Mouse (Mus musculus): ENCODE measurements around the gene Gpr55. TPM values are rescaled to one million over a fixed set of nuclear protein-coding genes. Genes with fewer than 3 reads are reported as not detected.

The Gpr55 gene
- polyA plus RNA-seq, 1 experiment from 2014 or later = 0.21 TPM

DNA sequence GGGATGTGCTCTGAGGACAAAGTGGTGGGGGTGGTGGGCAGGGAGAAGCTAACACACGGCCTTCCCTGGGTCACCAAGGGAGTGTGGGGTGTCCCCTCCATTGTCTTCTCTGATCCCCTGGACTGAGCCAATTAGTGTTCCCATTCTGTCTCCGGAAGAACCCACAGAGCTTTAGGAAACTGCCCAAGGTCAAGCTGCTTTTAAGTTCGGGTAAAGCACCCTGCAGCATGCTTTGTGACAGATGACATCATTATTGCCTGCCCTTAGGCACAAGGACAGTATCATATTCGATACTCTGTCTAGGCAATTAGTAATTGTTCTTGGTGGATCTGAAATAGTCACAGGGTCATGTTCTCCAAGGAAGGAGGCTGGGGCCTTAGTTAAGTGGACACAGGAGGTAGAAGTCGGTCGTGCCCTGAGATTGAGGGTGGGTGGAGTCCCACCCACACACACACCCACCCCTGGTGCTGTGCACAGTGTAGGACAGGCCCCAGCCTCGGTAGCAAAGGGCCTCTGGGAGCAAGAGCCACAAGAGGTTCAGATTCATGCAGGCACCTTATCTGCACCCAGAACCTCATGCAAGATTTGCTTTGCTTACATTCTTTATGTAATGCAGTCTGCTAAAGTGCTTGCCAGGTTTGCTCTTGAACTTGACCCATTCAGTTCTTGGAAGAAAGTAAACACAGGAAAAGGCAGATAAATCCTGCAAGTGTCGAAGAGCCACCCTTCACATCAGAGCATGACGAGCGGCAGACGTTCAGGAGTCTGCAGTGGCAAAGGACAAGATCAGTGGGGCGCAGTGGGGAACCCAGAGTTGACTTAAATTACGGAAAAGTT is 51.8 kb downstream of the Gpr55 start:
- 0 out of 2 replicates have a peak, but pooled peaks have one; percentile 24 for ATAC-seq
- no peaks in the 10 kb centered on the region for H3K27me3 ChIP-seq (replicated peaks; ENCODE audit: control insufficient read depth, insufficient read depth, low read length)
- no peaks in the 10 kb centered on the region for H3K4me1 ChIP-seq (ENCODE audit: control insufficient read depth, insufficient read depth, low read depth, low read length)
- no peak overlapping the region for H3K9ac ChIP-seq (ENCODE audit: low read depth, low read length)
- no peak overlapping the region for H3K4me2 ChIP-seq (ENCODE audit: low read length)
- no peaks in the 10 kb centered on the region for H3K9me3 ChIP-seq (ENCODE audit: control insufficient read depth, low read length)
- peaks cover 25% of the 10 kb centered on the region for H3K36me3 ChIP-seq (ENCODE audit: control insufficient read depth, insufficient read depth, low read length)
- H3K27ac ChIP-seq (ENCODE audit: low read depth, low read length) = no peak overlapping the region
- 67% methylated on average over 13 of the region's 13 CpGs for WGBS
- no peak overlapping the region for H3K4me3 ChIP-seq (ENCODE audit: low read length)

DNA sequence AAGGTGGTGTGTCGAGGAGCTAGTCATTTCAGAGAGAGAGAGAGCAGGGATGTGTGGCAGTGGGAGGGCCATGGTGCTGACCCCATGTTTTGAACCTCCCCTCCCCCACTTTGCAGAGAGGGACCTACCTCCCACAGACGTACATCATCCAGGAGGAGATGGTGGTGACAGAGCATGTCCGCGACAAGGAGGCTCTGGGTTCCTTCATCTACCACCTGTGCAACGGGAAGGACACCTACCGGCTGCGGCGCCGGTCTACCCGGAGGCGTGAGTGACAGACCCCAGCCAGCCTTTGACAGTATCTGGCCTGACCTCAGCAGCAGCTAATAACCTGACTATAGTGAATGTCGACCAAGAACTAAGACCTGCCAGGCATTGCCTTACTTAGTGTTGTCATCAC is 53.9 kb downstream of the Gpr55 start:
- no peak overlapping the region for H3K9ac ChIP-seq (ENCODE audit: low read depth, low read length)
- WGBS = 95% methylated on average over 12 of the region's 12 CpGs
- no peak overlapping the region for H3K4me2 ChIP-seq (ENCODE audit: low read length)
- H3K27me3 ChIP-seq (replicated peaks; ENCODE audit: control insufficient read depth, insufficient read depth, low read length) = no peaks in the 10 kb centered on the region
- no peak for ATAC-seq
- peaks cover 10% of the 10 kb centered on the region for H3K4me1 ChIP-seq (ENCODE audit: control insufficient read depth, insufficient read depth, low read depth, low read length)
- H3K9me3 ChIP-seq (ENCODE audit: control insufficient read depth, low read length) = no peaks in the 10 kb centered on the region
- no peak overlapping the region for H3K4me3 ChIP-seq (ENCODE audit: low read length)
- H3K36me3 ChIP-seq (ENCODE audit: control insufficient read depth, insufficient read depth, low read length) = peaks cover 30% of the 10 kb centered on the region
- no peak overlapping the region for H3K27ac ChIP-seq (ENCODE audit: low read depth, low read length)

DNA sequence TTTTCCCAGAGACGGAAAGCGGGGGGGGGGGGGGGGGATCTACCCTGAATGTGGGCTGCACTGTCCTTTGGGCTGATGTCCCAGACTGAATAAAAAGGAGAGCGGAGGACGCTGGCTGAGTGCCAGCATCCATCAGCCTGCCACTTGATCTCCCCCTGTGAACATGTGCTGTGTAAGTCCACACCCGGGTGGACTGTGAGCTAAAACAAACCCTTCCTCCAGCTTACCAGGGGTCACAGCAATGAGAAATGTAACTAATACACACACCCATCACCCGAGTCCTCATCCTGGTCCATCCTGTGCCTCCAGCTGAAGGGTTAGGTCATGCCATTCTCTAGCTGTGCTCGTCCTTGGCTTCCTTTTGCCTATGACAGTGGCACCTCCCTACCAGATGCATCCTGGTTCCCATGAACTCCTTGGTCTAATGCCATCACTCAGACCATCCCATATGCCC is 58.7 kb downstream of the Gpr55 start:
- 20% methylated on average over 7 of the region's 7 CpGs for WGBS
- Histone ChIP-seq H3K9me3 (ENCODE audit: control insufficient read depth, low read length) (no peaks in the 10 kb centered on the region), H3K36me3 (ENCODE audit: control insufficient read depth, insufficient read depth, low read length) (peaks cover 25% of the 10 kb centered on the region), H3K4me2 (ENCODE audit: low read length) (no peak overlapping the region), H3K27me3 (replicated peaks; ENCODE audit: control insufficient read depth, insufficient read depth, low read length) (no peaks in the 10 kb centered on the region), H3K4me1 (ENCODE audit: control insufficient read depth, insufficient read depth, low read depth, low read length) (peaks cover 55% of the 10 kb centered on the region), H3K27ac (ENCODE audit: low read depth, low read length) (peak overlapping the region; percentile 67; the same call in 1 of the 2 replicates), H3K9ac (ENCODE audit: low read depth, low read length) (no peak overlapping the region), H3K4me3 (ENCODE audit: low read length) (no peak overlapping the region)
- ATAC-seq = peak; percentile 75

DNA sequence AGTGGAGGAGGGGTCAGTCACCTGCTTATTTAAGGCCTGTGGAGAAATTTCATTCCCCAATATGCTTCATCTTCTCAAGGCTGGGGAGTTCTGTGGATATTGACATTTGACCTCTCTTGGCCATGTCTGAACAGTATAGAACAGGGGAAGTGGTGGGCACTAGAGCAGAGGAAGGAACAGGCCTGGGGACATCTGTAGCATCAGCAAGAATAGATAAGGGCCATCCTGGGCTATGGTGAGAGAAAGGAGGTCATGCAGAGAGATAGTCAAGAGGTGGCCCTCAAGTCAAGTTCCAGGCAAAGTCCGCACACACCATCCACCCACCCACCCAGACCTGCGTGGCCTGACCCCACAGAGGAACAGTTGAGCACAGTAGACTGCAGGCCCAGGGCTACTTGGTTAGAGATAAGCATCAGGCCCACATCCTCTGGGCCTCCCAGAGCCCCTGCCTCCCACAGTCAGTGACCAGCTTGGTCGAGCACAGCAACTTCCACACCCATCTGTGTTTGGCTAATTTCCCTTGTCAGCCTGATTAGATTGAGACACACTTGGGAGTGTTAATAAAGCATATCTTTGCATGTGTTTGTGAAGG is 59.2 kb downstream of the Gpr55 start:
- Histone ChIP-seq H3K4me3 (ENCODE audit: low read length) (no peak overlapping the region), H3K27ac (ENCODE audit: low read depth, low read length) (peak overlapping the region; percentile 67), H3K9ac (ENCODE audit: low read depth, low read length) (no peak overlapping the region), H3K9me3 (ENCODE audit: control insufficient read depth, low read length) (no peaks in the 10 kb centered on the region), H3K4me2 (ENCODE audit: low read length) (no peak overlapping the region), H3K4me1 (ENCODE audit: control insufficient read depth, insufficient read depth, low read depth, low read length) (peaks cover 60% of the 10 kb centered on the region), H3K27me3 (replicated peaks; ENCODE audit: control insufficient read depth, insufficient read depth, low read length) (no peaks in the 10 kb centered on the region), H3K36me3 (ENCODE audit: control insufficient read depth, insufficient read depth, low read length) (peaks cover 20% of the 10 kb centered on the region)
- 49% methylated on average over 3 of the region's 3 CpGs for WGBS
- ATAC-seq = peak; percentile 32

DNA sequence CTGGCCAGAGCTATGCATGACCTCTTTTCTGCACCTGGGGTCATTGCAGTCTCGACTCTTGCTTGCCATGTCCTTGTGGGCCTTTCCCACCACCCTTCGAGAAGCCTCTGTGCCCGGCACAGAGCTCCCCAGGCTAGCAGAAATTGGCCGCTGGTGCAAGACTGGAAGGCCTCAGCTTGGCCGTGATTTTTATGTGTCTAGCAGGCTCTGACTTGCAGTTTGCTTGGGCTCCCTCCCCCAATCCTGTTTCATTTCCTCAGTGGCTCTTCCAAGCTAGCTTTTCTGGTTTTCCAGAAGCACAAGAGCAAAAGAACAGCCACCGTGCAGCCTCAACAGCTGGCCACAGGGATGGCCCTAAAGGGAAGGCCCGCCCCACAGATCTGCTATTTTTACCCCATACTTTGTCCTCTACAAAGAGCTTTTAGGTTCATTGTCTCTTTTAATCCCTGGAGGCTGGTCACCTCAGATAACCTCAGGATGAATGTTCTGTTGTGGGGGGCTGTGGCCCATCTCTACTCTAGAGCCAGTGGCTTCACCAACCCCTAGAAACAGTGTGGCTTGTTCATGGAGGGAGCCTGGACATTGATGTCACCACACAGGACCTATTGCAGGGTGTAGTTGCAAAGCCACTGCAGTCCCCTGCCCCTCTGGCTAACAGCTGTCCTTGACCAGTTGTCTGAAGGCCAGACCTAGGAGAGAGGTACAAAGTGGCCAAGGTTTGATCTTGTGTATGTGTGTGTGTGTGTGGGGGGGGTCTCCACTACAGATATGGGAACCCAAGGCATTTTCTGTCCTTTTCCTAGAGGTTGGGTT is 60.1 kb downstream of the Gpr55 start:
- H3K27ac ChIP-seq (ENCODE audit: low read depth, low read length) = peak overlapping the region; percentile 49; the same call in 1 of the 2 replicates
- no peak for ATAC-seq
- no peaks in the 10 kb centered on the region for H3K9me3 ChIP-seq (ENCODE audit: control insufficient read depth, low read length)
- H3K4me1 ChIP-seq (ENCODE audit: control insufficient read depth, insufficient read depth, low read depth, low read length) = peaks cover 69% of the 10 kb centered on the region
- H3K4me2 ChIP-seq (ENCODE audit: low read length) = peak overlapping the region; percentile 7; the same call in 1 of the 2 replicates
- no peak overlapping the region for H3K4me3 ChIP-seq (ENCODE audit: low read length)
- WGBS = 69% methylated on average over 7 of the region's 7 CpGs
- H3K9ac ChIP-seq (ENCODE audit: low read depth, low read length) = no peak overlapping the region
- H3K27me3 ChIP-seq (replicated peaks; ENCODE audit: control insufficient read depth, insufficient read depth, low read length) = no peaks in the 10 kb centered on the region
- H3K36me3 ChIP-seq (ENCODE audit: control insufficient read depth, insufficient read depth, low read length) = peaks cover 11% of the 10 kb centered on the region

DNA sequence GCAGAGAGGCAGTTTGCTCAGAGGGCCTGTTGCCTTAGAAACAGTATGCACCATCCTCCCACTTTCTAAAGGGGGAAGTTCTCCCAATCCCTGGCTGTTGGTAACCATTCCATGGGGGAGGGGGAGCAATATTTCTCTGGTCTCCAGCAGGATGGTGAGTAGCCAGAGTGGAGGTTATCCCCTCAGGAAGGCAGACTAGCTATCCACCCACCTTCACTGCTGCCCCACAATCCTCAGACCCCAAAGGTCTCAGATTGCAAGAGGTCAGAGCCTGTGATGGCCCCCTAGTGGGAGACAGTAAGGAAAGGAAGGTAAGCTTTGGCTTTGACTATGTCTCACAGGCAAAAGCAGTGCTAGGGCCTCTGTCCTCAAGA is 61.4 kb downstream of the Gpr55 start:
- peak overlapping the region; percentile 76 for H3K27ac ChIP-seq (ENCODE audit: low read depth, low read length)
- H3K4me2 ChIP-seq (ENCODE audit: low read length) = peak overlapping the region; percentile 75
- H3K9ac ChIP-seq (ENCODE audit: low read depth, low read length) = peak overlapping the region; percentile 2; the same call in 1 of the 2 replicates
- no peaks in the 10 kb centered on the region for H3K9me3 ChIP-seq (ENCODE audit: control insufficient read depth, low read length)
- no peaks in the 10 kb centered on the region for H3K27me3 ChIP-seq (replicated peaks; ENCODE audit: control insufficient read depth, insufficient read depth, low read length)
- H3K4me1 ChIP-seq (ENCODE audit: control insufficient read depth, insufficient read depth, low read depth, low read length) = peaks cover 71% of the 10 kb centered on the region
- H3K36me3 ChIP-seq (ENCODE audit: control insufficient read depth, insufficient read depth, low read length) = peaks cover 7% of the 10 kb centered on the region
- no peak overlapping the region for H3K4me3 ChIP-seq (ENCODE audit: low read length)
- no peak for ATAC-seq

DNA sequence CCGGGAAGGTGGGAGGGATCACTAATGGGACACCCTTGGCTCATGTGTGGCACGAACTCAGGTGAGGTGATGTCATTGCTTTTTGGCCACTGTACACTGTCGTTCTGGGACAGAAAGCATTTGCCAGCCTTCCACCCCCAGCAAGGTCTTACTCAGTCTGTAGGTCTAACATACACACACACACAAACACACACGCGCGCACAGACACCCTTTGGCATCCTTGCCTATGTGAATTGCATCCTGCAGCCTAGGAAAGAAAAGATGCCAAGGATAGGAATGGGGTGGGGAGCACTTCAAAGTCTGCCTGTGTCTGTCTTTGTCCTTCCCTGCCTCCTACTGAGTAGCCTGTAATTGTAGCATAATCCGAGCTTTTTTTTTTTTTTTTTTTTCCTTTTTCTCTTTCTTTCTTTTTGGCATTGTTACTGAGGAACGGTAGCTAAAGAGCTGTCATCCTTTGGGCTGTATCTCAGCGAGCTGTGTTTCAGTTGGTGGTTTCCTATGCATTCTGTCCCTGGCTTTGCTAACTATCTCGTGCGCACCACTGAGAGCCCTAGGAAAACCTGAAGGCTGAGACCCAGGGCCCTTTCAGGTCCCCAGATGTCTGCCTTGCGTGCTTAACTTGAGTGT is 61.9 kb downstream of the Gpr55 start:
- H3K27me3 ChIP-seq (replicated peaks; ENCODE audit: control insufficient read depth, insufficient read depth, low read length) = no peaks in the 10 kb centered on the region
- H3K4me2 ChIP-seq (ENCODE audit: low read length) = peak overlapping the region; percentile 75
- H3K36me3 ChIP-seq (ENCODE audit: control insufficient read depth, insufficient read depth, low read length) = peaks cover 4% of the 10 kb centered on the region
- 0 out of 2 replicates have a peak overlapping the region, but pooled peaks have one; percentile 14 for H3K4me3 ChIP-seq (ENCODE audit: low read length)
- no peak for ATAC-seq
- H3K9me3 ChIP-seq (ENCODE audit: control insufficient read depth, low read length) = no peaks in the 10 kb centered on the region
- 17% methylated on average over 12 of the region's 12 CpGs for WGBS
- peak overlapping the region; percentile 76 for H3K27ac ChIP-seq (ENCODE audit: low read depth, low read length)
- H3K9ac ChIP-seq (ENCODE audit: low read depth, low read length) = peak overlapping the region; percentile 20
- peaks cover 73% of the 10 kb centered on the region for H3K4me1 ChIP-seq (ENCODE audit: control insufficient read depth, insufficient read depth, low read depth, low read length)

DNA sequence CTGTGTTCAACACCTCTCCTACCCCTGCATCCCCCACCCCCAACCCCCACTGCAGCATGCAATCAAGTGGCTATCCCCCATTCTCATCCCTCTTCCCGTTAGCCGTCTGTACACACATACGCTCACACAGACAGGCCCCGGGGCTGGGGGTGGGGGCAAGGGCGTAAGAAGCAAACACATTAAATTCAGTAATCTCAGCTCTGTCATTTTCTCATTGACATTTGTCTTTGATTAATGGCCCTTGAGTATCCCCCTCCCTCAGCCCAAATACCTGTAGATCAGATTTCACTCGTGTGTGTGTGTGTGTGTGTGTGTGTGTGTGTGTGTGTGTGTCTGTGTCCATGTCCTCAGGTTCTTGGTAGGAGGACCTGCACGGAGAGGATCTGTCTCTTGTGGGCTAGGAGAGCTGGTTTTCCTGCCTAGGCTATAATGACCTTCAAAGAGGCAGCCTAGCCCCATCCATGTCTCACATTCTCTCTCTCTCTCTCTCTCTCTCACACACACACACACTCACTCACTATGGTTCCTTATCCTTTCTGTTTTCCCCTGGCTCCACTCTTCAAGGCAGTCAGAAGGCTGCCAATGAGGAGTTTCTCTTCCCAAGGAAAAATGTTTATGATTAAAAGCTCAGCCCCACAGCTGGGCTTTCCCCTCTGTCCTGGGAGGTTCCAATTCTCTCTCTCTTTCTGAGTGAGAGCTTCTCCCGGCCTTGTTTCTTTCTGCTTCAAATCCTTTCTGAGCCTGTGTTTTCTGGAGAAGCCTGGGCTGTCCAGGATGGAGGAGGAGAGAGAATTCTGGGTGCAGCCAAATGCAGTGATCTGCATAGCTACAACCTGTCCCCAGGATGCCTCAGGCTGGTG is 62.7 kb downstream of the Gpr55 start:
- Histone ChIP-seq H3K27ac (ENCODE audit: low read depth, low read length) (peak overlapping the region; percentile 76), H3K4me3 (ENCODE audit: low read length) (0 out of 2 replicates have a peak overlapping the region, but pooled peaks have one; percentile 14), H3K27me3 (replicated peaks; ENCODE audit: control insufficient read depth, insufficient read depth, low read length) (no peaks in the 10 kb centered on the region), H3K4me1 (ENCODE audit: control insufficient read depth, insufficient read depth, low read depth, low read length) (peaks cover 76% of the 10 kb centered on the region), H3K9me3 (ENCODE audit: control insufficient read depth, low read length) (no peaks in the 10 kb centered on the region), H3K9ac (ENCODE audit: low read depth, low read length) (peak overlapping the region; percentile 20), H3K4me2 (ENCODE audit: low read length) (peak overlapping the region; percentile 75), H3K36me3 (ENCODE audit: control insufficient read depth, insufficient read depth, low read length) (no peaks in the 10 kb centered on the region)
- no peak for ATAC-seq
- 25% methylated on average over 8 of the region's 8 CpGs for WGBS
